Mouse (Mus musculus) kidney, embryonic 15.5 days (tissue): ENCODE results near the gene Inafm1. TPM values are rescaled to one million over a fixed set of nuclear protein-coding genes. Genes with fewer than 3 reads are reported as not detected.

ENCODE experiments used
- polyA plus RNA-seq: library from polyadenylated mRNA; unstranded; fragments of >200 nt; fragmentation: Nextera tagmentation; extraction: Ambion mirVana; gene quantifications from 2 replicates; pipeline ENCODE4 v1.2.1, GENCODE M21; 2015

Gene Inafm1
- polyA plus RNA-seq, 1 experiment from 2014 or later, result 19.5 TPM

Other genes starting within 250 kb of the Inafm1 start
- 7.5 and 8.1 TPM in 2 replicates for gene Bicra, start 225.7 kb downstream of the Inafm1 start, polyA plus RNA-seq
- 0.13 TPM in 1 of 2 replicates, not detected in the other for gene Zfp541, start 211.8 kb downstream of the Inafm1 start, polyA plus RNA-seq
- gene Napa, start 175.2 kb downstream of the Inafm1 start, polyA plus RNA-seq, result 178 and 203 TPM in 2 replicates
- 30.0 and 37.5 TPM in 2 replicates for gene Kptn, start 153.7 kb downstream of the Inafm1 start, polyA plus RNA-seq
- 0.09 and 0.19 TPM in 2 replicates for gene Slc8a2, start 143.8 kb downstream of the Inafm1 start, polyA plus RNA-seq
- 22.5 and 28.9 TPM in 2 replicates for gene Meis3, start 98.5 kb downstream of the Inafm1 start, polyA plus RNA-seq
- gene Dhx34, start 51.6 kb downstream of the Inafm1 start, polyA plus RNA-seq, result 14.1 and 18.2 TPM in 2 replicates
- gene C5ar2, start 29.5 kb downstream of the Inafm1 start, polyA plus RNA-seq, result 0.04 and 0.08 TPM in 2 replicates
- gene C5ar1, start 14.1 kb downstream of the Inafm1 start, polyA plus RNA-seq, result 2.5 and 3.7 TPM in 2 replicates
- 28.9 and 33.0 TPM in 2 replicates for gene Ccdc9, start 13.2 kb upstream of the Inafm1 start, polyA plus RNA-seq
- 12.3 and 12.4 TPM in 2 replicates for gene Bbc3, start 34.8 kb upstream of the Inafm1 start, polyA plus RNA-seq
- gene Sae1, start 114.2 kb upstream of the Inafm1 start, polyA plus RNA-seq, result 327 and 334 TPM in 2 replicates
- 15.5 and 17.1 TPM in 2 replicates for gene Zc3h4, start 127.3 kb upstream of the Inafm1 start, polyA plus RNA-seq
- 51.0 and 55.9 TPM in 2 replicates for gene Tmem160, start 179.2 kb upstream of the Inafm1 start, polyA plus RNA-seq
- 0.38 and 0.51 TPM in 2 replicates for gene Npas1, start 204.1 kb upstream of the Inafm1 start, polyA plus RNA-seq